ENCODE assay signal across 9 mouse cellular contexts in genomic region chr3:107472198-107472597, GRCm38 (mm10). TPM values are rescaled to one million over a fixed set of nuclear protein-coding genes. Genes with fewer than 3 reads are reported as not detected.
A peak's percentile ranks its signal among the peaks of the same experiment; 100 is the strongest.
DNase-seq lines count a peak whose midpoint lies in the region; ATAC-seq lines count a peak whose summit lies in the region.
"Had no signal": no experiment of that assay in that cellular context is flagged by ENCODE, and none has a peak within 500 bp of the region (broad histone marks: within the 10 kb centered on the region; RNA-seq: fewer than 3 reads in every experiment).

No protein-coding gene starts in this region.

- peak; percentile 28 for DNase-seq in kidney, adult 18-20 months
- no peak for DNase-seq in kidney, adult 9 months
- peak; percentile 26 for DNase-seq in ES-CJ7 (ENCODE audit: low read depth, low spot score)
- peak; percentile 15 for DNase-seq in c-Kit-positive CD71-positive TER-119-positive erythroid progenitor cells, embryonic 14.5 days (ENCODE audit: low spot score)
- DNase-seq in kidney, postnatal 14 days: peak; percentile 44
- no peak for DNase-seq in left cerebral cortex, adult 8-10 months (ENCODE audit: low spot score in 2 of 2)
- DNase-seq: liver, embryonic 13.5 days had no signal

- 37% methylated on average over 6 of the region's 6 CpGs for WGBS in forebrain, embryonic 16.5 days

- no peak overlapping the region for H3K4me2 ChIP-seq in forebrain, embryonic 16.5 days (ENCODE audit: low read length)
- H3K4me2 ChIP-seq: liver, embryonic 13.5 days had no signal

- H3K9me3 ChIP-seq in forebrain, embryonic 16.5 days (ENCODE audit: control insufficient read depth, low read length): no peaks in the 10 kb centered on the region
- H3K9me3 ChIP-seq: liver, embryonic 13.5 days had no signal

- H3K27ac ChIP-seq in forebrain, embryonic 16.5 days (ENCODE audit: low read length): no peak overlapping the region
- H3K27ac ChIP-seq: liver, embryonic 13.5 days had no signal

- no peaks in the 10 kb centered on the region for H3K4me1 ChIP-seq in forebrain, embryonic 16.5 days (replicated peaks; ENCODE audit: control insufficient read depth, insufficient read depth, low read length)
- H3K4me1 ChIP-seq: liver, embryonic 13.5 days had no signal

- no peak overlapping the region for H3K4me3 ChIP-seq in forebrain, embryonic 16.5 days (replicated peaks; ENCODE audit: low read length)
- H3K4me3 ChIP-seq: liver, embryonic 13.5 days had no signal

- H3K9ac ChIP-seq in forebrain, embryonic 16.5 days (replicated peaks; ENCODE audit: low read depth, low read length): no peak overlapping the region
- H3K9ac ChIP-seq: liver, embryonic 13.5 days had no signal

- no peaks in the 10 kb centered on the region for H3K27me3 ChIP-seq in forebrain, embryonic 16.5 days (replicated peaks; ENCODE audit: control insufficient read depth, insufficient read depth, low read length)

- no peaks in the 10 kb centered on the region for H3K36me3 ChIP-seq in forebrain, embryonic 16.5 days (ENCODE audit: control insufficient read depth, insufficient read depth)
- H3K36me3 ChIP-seq: liver, embryonic 13.5 days had no signal

- peak; percentile 58 for ATAC-seq in forebrain, embryonic 16.5 days
- ATAC-seq in monocyte, adult 5-6 weeks (replicated peaks; ENCODE audit: insufficient number of reproducible peaks, low FRiP score, low TSS enrichment, poor library complexity, severe bottlenecking): 0 out of 2 replicates have a peak, but pooled peaks have one; percentile 48

RNA-seq across cellular contexts. Expression of gene Kcnc4, which starts 12.8 kb away (rescaled TPM):
- 1.7 and 2.3 TPM in 2 replicates for polyA plus RNA-seq in forebrain, embryonic 16.5 days (2015; fragmentation: Nextera tagmentation; extraction: Ambion mirVana)
- total RNA-seq in monocyte, adult 5-6 weeks (2017): not detected in 3 replicates
- 10 to 100 TPM; 59.7 to 66.2 (median 61.6) TPM for total RNA-seq in left cerebral cortex, adult 8-10 months (2022)
- polyA plus RNA-seq: liver, embryonic 13.5 days had no signal

RNA-seq across cellular contexts. Expression of gene Slc6a17, which starts 45.6 kb away (rescaled TPM):
- 16.0 and 21.6 TPM in 2 replicates for polyA plus RNA-seq in forebrain, embryonic 16.5 days (2015; fragmentation: Nextera tagmentation; extraction: Ambion mirVana)
- not detected in 3 replicates for total RNA-seq in monocyte, adult 5-6 weeks (2017)
- total RNA-seq in left cerebral cortex, adult 8-10 months (2022): 100 to 1,000 TPM; 328 to 391 (median 344) TPM

Comparison
In these comparisons a context has a peak if more than half of its experiments do, and no peak if none do; other contexts are left out.
1. DNase-seq: peak in kidney, adult 18-20 months (single experiment), ES-CJ7 (single experiment), c-Kit-positive CD71-positive TER-119-positive erythroid progenitor cells, embryonic 14.5 days (single experiment) and kidney, postnatal 14 days (single experiment); none in kidney, adult 9 months (single experiment) and left cerebral cortex, adult 8-10 months (0 of 2).
2. RNA of gene Kcnc4, which starts 12.8 kb away (total RNA-seq): 59.7 to 66.2 TPM in left cerebral cortex, adult 8-10 months; not detected in monocyte, adult 5-6 weeks; every median in the first group is over 10 times any median in the second.
3. RNA of gene Slc6a17, which starts 45.6 kb away (total RNA-seq): 328 to 391 TPM in left cerebral cortex, adult 8-10 months; not detected in monocyte, adult 5-6 weeks; every median in the first group is over 100 times any median in the second.